Mouse (Mus musculus) embryo, embryonic 10.5 days (tissue): ENCODE measurements around the gene Man1b1.
A peak's percentile ranks its signal among the peaks of the same experiment; 100 is the strongest.

Experiments used
- DNase-seq: peaks from one replicate; pipeline ENCODE4 v3.0.0-alpha.2; 2015; ENCODE audit warnings: low spot score

The Man1b1 gene

DNA sequence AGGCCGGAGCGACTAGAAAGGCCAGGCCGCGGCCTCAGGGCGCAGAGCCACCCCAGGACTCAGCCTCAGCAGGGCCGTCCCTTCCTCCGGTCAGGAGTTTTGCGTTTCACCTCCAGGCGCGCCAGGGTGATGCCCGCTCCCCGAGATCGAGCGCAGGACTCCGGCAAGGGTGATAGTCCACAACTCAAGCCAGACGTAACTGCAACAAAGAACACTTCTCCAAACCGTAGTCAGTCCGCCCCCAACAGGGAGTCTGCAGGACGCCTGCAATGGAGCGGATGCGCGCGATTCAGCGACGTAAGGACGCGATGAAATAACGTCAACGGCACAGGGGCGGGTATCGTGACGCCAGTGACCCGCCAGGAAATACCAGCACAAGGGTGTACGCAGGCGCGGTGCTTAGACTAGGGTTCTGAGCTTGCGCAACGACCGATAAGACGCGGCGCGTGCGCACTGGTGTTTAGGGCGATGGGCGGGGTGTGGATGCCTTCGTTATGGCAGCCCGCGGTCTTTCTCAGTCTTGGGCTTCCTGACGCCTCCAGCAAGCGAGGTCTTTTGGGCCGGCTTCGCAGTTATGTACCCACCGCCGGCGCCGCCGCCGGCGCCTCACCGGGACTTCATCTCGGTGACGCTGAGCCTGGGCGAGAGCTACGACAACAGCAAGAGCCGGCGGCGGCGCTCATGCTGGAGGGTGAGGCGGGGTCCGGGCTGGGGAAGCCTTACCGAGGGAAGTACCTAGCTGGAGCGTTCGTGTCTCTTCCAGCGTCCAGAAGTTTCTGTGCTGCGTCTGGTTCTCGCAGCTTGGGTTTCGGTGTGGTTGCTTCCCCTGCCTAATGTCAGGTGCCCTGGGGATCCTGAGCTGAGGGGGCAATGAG is at the start of gene Man1b1:
TSS of gene Man1b1 (plus strand) at position 53 of the 875 bp plus-strand sequence.
- DNase-seq = peak; percentile 100

DNA sequence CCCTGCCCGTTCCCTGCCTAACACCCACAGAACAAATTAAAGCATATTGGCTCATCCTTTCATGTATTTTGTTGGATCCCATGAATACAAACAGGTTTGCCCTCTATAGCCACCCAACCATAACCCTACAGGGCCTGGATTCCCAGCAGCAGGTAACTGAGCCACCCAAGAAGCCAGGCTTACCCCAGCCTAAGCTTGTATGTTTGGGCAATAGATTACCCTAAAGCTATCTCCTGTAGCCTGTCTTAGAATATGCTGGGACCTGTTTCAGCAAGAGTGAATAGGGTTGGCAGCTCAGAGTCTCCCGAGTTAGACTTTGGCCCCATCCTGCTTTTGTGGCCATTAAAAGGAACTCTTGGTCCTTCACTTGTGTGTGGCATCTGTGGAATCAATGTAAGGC is 46.6 kb upstream of the Man1b1 start:
- no peak for DNase-seq

DNA sequence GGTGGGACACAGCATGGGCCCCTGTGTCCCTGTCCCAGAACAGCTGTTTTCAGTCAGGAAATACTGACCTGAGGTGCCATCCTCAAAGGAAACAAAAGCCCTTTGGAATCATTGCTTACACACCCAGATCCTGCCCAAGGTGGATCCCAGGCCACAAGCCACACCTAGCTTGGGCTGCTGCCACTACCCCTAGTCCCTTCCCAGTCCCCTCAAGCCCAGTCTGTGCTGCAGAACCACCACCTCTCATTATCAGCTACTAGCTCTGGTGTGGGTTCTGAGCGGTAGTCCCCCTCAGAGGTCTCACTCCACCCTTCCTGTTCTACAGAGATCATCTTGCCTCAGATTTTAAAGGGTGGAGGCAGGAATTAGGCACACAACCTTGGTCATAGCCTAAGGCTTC is 45.8 kb upstream of the Man1b1 start:
- DNase-seq = no peak

- no peak for DNase-seq
These were observed 45.1 kb upstream of the Man1b1 start for GRCm38 (mm10) chr2:25286837-25287636.

GRCm38 (mm10) chr2:25287927-25288649 is 44.0 kb upstream of the Man1b1 start, which contains the start of gene Tmem210:
TSS of gene Tmem210 (plus strand) at chr2:25288145.
- no peak for DNase-seq

GRCm38 (mm10) chr2:25288734-25289345 is 43.3 kb upstream of the Man1b1 start:
- no peak for DNase-seq

- no peak for DNase-seq
These were observed 42.5 kb upstream of the Man1b1 start, which contains the start of gene Lrrc26 for GRCm38 (mm10) chr2:25289651-25290050. TSS of gene Lrrc26 (plus strand) at chr2:25289915.

GRCm38 (mm10) chr2:25290101-25290815 is 41.9 kb upstream of the Man1b1 start:
- DNase-seq = no peak

- DNase-seq = no peak
These were observed 41.4 kb upstream of the Man1b1 start for GRCm38 (mm10) chr2:25290816-25291130.

DNA sequence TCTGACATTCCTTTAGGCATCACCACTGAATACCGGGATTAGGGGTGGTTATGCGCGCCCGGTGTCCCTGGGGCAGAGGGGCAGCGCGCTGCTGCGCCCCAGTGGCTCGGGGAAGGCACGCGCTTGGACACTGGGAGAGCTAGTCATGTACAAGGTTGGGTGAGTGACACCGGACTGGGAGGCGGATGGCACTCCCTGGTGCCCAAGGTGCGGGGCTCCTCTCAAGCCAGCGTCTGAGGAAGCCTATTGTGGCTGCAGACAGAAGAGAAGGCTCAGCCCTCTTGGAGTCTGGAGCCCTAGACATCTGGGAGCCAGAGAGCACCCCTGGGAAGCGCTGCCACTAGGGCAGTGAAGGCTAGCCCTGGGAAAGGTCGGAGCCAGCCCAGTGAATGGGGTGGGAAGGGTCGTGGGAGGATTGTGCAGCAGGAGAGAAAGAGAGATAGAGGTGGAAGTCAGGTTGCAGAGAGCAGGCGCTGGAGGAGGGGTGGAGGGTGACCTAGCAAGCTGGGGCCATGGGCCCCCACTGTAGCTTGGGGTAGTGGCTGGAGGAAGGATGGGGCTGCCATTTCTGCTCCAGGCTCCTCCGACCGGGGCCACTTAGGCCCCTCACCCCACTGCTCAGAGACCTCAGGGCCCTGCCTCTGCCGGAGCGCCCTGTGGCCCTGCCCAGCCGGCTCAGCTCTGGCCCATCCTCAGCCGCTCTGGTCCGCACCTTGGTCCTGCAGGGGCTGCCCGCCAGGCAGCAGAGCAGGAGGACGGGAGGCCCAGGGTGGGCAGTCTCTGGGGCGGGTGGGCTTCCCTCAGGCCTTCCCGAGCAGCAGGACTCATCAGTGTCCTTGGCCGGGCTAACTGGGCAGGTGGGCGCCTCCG is 40.7 kb upstream of the Man1b1 start:
- no peak for DNase-seq

DNA sequence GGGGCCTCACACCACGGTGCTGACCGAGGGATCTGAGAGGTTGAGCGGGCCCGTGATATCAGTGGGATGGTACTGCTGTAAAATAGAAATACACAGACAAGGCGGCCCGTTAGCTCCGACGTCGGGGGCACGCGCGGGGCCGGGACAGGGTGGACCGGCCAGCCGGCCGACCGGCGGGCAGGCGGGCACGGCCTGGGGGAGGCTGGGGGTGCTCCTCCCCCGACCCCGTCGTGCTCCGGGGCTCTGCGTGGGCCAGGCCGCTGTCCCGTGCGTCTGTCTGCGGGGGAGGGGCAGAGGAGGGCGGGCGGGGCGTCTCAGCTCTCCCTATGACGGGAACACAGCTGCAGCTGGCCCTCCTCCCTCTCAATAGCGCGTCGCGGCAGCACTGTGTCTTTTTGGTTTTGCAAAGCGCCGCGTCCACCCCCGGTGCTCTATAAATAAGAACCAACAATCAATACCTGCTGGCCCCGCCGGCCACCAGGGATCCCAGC is 40.0 kb upstream of the Man1b1 start:
- DNase-seq = no peak

DNA sequence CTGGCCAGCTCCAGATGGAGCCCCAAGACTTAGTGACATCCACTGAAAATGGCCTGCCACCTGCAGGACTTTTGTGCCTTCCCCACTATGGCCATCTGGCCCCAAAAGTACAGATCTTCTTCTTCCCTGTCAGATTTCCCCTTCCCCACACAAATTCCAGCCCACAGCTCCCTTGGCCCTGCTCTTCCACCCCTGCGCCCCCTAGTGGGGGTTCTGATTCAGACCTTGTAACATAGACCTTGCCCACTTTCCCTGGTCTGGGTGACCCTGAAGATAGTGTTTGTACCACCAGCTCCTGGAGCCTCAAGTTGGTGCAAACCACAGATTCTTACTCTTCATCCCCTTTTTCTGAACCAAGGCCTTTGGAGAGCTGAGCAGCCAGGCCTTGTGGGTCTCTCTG is 39.3 kb upstream of the Man1b1 start:
- peak; percentile 88 for DNase-seq

DNA sequence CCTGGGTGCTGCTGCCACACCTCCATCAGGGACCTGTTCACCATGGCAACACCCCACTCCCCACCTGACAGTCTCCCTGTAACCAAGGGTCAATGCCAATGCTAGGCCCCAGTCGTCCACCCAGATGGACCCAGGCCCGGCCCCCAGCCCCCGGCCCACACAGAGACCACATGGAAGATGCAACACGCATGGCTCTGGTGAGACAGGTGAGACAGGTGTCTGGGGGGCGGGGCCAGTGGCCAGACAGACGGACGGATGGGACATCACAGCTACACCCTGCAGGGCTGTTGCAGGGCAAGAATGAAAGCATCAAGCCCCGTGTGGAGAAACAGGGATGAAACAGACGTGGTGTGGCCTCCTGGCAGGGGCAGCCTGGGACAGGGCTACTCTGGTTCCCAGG is 38.4 kb upstream of the Man1b1 start:
- DNase-seq = no peak

- DNase-seq = no peak
These were observed 35.0 kb upstream of the Man1b1 start for GRCm38 (mm10) chr2:25297093-25297492.

GRCm38 (mm10) chr2:25298046-25298445 is 34.1 kb upstream of the Man1b1 start:
- DNase-seq = no peak

GRCm38 (mm10) chr2:25303452-25303851 is 28.7 kb upstream of the Man1b1 start:
- no peak for DNase-seq

DNA sequence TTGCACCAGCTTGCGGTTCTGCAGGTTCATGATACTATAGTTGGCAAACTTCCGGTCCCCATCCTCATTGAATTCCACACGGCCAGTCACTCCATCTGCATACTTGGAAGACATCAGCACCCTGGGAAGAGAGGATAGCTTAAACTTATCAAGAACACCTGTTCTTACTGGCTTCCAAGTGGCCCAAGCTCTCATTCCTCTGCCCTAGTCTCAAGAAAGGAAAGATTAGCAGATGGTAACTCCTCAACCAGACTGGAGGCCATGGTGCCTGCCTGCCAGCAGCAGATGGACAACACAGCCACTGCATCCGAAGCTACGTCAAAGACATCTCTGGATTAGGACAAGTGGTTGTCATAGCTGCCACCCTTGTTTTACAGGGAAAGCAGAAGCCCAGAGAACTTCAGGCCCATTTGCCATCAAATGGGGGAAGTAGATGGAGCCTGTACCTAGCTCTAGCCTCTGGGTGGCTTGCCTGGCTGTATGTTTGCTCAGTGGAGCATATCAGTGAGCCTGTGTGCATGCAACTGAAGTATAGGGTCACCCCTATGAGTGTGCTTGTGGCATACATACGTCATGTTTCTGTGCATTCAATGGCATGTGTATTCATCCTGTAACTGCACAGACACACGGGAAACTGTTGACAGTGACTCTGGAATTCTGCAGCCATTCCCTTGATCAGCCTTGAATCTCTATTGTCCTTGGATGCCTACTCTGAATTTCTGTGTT is 28.0 kb upstream of the Man1b1 start:
- DNase-seq = no peak

GRCm38 (mm10) chr2:25304657-25305541 is 27.2 kb upstream of the Man1b1 start:
- DNase-seq = peak; percentile 75
